Mouse (Mus musculus) bone marrow, adult 2 months (tissue): ENCODE data around the gene Defb19. TPM values are rescaled to one million over a fixed set of nuclear protein-coding genes. Genes with fewer than 3 reads are reported as not detected.
A peak's percentile ranks its signal among the peaks of the same experiment; 100 is the strongest.

ENCODE experiments used
- H3K27ac ChIP-seq: fragments of 200-500 bp; 2 replicates; pipeline ENCODE4 v1.5.1; 2012; ENCODE audit warnings: low read depth, mild to moderate bottlenecking, control low read depth, inconsistent platforms, low read length; ENCODE audit not compliant: control insufficient read depth, poor library complexity, insufficient read depth
- H3K4me1 ChIP-seq: fragments of 200-500 bp; 2 replicates; pipeline ENCODE4 v1.6.1; 2011; ENCODE audit warnings: low read length; ENCODE audit not compliant: control insufficient read depth, insufficient read depth
- H3K4me3 ChIP-seq: fragments of 200-500 bp; replicated peaks from 2 replicates; pipeline ENCODE3; 2011; ENCODE audit warnings: mild to moderate bottlenecking, low read depth, low read length, control low read depth; ENCODE audit not compliant: control insufficient read depth
- CTCF ChIP-seq: fragments of 200-500 bp; IDR thresholded peaks from 2 replicates; pipeline ENCODE4 v1.5.1; 2011; ENCODE audit warnings: low read length, control low read depth; ENCODE audit not compliant: control insufficient read depth, insufficient read depth
- POLR2A ChIP-seq: fragments of 200-500 bp; IDR thresholded peaks from 2 replicates; pipeline ENCODE4 v1.6.1; 2011; ENCODE audit warnings: low read depth, mild to moderate bottlenecking, control low read depth, low read length, borderline replicate concordance; ENCODE audit not compliant: control insufficient read depth
- WGBS: fragments of 180-500 bp; shearing (Covaris S2); methylation state at CpG from one replicate; pipeline ENCODE4 v1.1.7; 2018; 5-methylcytosine and 5-hydroxymethylcytosine counted together
- polyA plus RNA-seq: library from polyadenylated mRNA; stranded (reverse); fragments of >200 nt; gene quantifications from 2 replicates; pipeline ENCODE4 v1.2.4, GENCODE M21; 2011; ENCODE audit warnings: low replicate concordance; ENCODE audit not compliant: missing spikeins, insufficient read depth, insufficient read length

The Defb19 gene
- not detected in 2 replicates for polyA plus RNA-seq

GRCm38 (mm10) chr2:152580107-152580506, at the start of gene Defb19:
Gene Defb19 (minus strand): TSS chr2:152580312.
- WGBS: 80% methylated on average over 7 of the region's 7 CpGs
- no peaks in the 10 kb centered on the region for H3K4me1 ChIP-seq
- no peak for TF ChIP-seq POLR2A
- no peak for TF ChIP-seq CTCF
- H3K4me3 ChIP-seq: no peak within 1 kb of the TSS
- no peak within 1 kb of the TSS for H3K27ac ChIP-seq

GRCm38 (mm10) chr2:152629904-152630303, 49.8 kb upstream of the Defb19 start:
- H3K4me1 ChIP-seq: no peaks in the 10 kb centered on the region
- TF ChIP-seq CTCF (no peak), POLR2A (no peak)
- WGBS: 88% methylated on average over 6 of the region's 6 CpGs

GRCm38 (mm10) chr2:152629239-152629638, 49.1 kb upstream of the Defb19 start:
- 44% methylated on average over 3 of the region's 3 CpGs for WGBS
- no peak overlapping the region for H3K4me3 ChIP-seq
- H3K27ac ChIP-seq: no peak overlapping the region
- no peaks in the 10 kb centered on the region for H3K4me1 ChIP-seq
- TF ChIP-seq POLR2A: no peak
- TF ChIP-seq CTCF: no peak

More at GRCm38 (mm10) chr2:152629904-152630303, 49.8 kb upstream of the Defb19 start:
- Histone ChIP-seq H3K4me3 (no peak overlapping the region), H3K27ac (no peak overlapping the region)

GRCm38 (mm10) chr2:152628066-152628465, 48.0 kb upstream of the Defb19 start:
- TF ChIP-seq POLR2A (no peak), CTCF (no peak)
- WGBS: 69% methylated on average over 17 of the region's 17 CpGs
- Histone ChIP-seq H3K27ac (no peak overlapping the region; the same call in 1 of the 2 replicates), H3K4me1 (no peaks in the 10 kb centered on the region), H3K4me3 (no peak overlapping the region)

GRCm38 (mm10) chr2:152626774-152627591, 46.9 kb upstream of the Defb19 start, which contains the start of gene Rem1:
Gene Rem1 (plus strand): TSS chr2:152626951.
- H3K4me3 ChIP-seq: peak within 1 kb of the TSS; percentile 34
- 3% methylated on average over 59 of the region's 59 CpGs for WGBS
- H3K4me1 ChIP-seq: no peaks in the 10 kb centered on the region
- H3K27ac ChIP-seq: no peak within 1 kb of the TSS
- TF ChIP-seq CTCF (no peak), POLR2A (no peak)

- 15% methylated on average over 1 of the region's 1 CpGs for WGBS
- Histone ChIP-seq H3K4me1 (no peaks in the 10 kb centered on the region; the same call in 1 of the 2 replicates), H3K27ac (no peak overlapping the region), H3K4me3 (no peak overlapping the region)
- TF ChIP-seq CTCF (no peak), POLR2A (no peak)
These were observed 45.1 kb upstream of the Defb19 start for GRCm38 (mm10) chr2:152625256-152625655.

- no peak for TF ChIP-seq POLR2A
- TF ChIP-seq CTCF: no peak
- no peaks in the 10 kb centered on the region; the same call in 1 of the 2 replicates for H3K4me1 ChIP-seq
- WGBS: 77% methylated on average over 2 of the region's 2 CpGs
These were observed 44.5 kb upstream of the Defb19 start for GRCm38 (mm10) chr2:152624566-152624965.

GRCm38 (mm10) chr2:152622953-152623352, 42.8 kb upstream of the Defb19 start, which contains the start of gene Defb25:
Gene Defb25 (minus strand): TSS chr2:152623053.
- WGBS: 84% methylated on average over 7 of the region's 7 CpGs
- TF ChIP-seq POLR2A (no peak), CTCF (no peak)
- no peak within 1 kb of the TSS for H3K4me3 ChIP-seq
- H3K4me1 ChIP-seq: no peaks in the 10 kb centered on the region; the same call in 1 of the 2 replicates
- no peak within 1 kb of the TSS for H3K27ac ChIP-seq

More at GRCm38 (mm10) chr2:152624566-152624965, 44.5 kb upstream of the Defb19 start:
- Histone ChIP-seq H3K4me3 (no peak overlapping the region), H3K27ac (no peak overlapping the region)

GRCm38 (mm10) chr2:152622151-152622550, 42.0 kb upstream of the Defb19 start:
- H3K4me1 ChIP-seq: no peaks in the 10 kb centered on the region; the same call in 1 of the 2 replicates
- WGBS: 61% methylated on average over 13 of the region's 13 CpGs
- TF ChIP-seq CTCF (no peak), POLR2A (no peak)
- H3K4me3 ChIP-seq: no peak overlapping the region
- no peak overlapping the region for H3K27ac ChIP-seq
